Mouse (Mus musculus) neural tube, embryonic 14.5 days (tissue): ENCODE measurements at regions not wholly inside any gene's neighbourhood (a gene's known extent, or its start where the extent isn't known, plus 50 kb on each side); places are given as distances from the start of the nearest gene placed in this dataset.

ENCODE experiments used
- ATAC-seq: fragments of 200-750 bp; cut with Nextera tagmentation; 2 replicates; pipeline ENCODE4 v1.8.0; 2017; ENCODE audit warnings: low read depth, mild to moderate bottlenecking, moderate TSS enrichment, moderate library complexity
- H3K27ac ChIP-seq: fragments of 300-500 bp; sonication (generic); 2 replicates; pipeline ENCODE4 v1.5.1; 2014; ENCODE audit warnings: low read depth, mild to moderate bottlenecking, control low read depth, low read length, moderate library complexity, mixed read lengths
- H3K27me3 ChIP-seq: fragments of 300-500 bp; sonication (generic); 2 replicates; pipeline ENCODE4 v1.6.1; 2014; ENCODE audit warnings: low read length; ENCODE audit not compliant: control insufficient read depth, insufficient read depth
- H3K36me3 ChIP-seq: fragments of 300-500 bp; sonication (generic); 2 replicates; pipeline ENCODE4 v1.6.1; 2014; ENCODE audit warnings: low read length, mixed read lengths; ENCODE audit not compliant: control insufficient read depth, insufficient read depth
- H3K4me1 ChIP-seq: fragments of 300-500 bp; sonication (generic); 2 replicates; pipeline ENCODE4 v1.6.1; 2014; ENCODE audit warnings: low read length; ENCODE audit not compliant: control insufficient read depth, insufficient read depth
- H3K4me2 ChIP-seq: fragments of 300-500 bp; sonication (generic); 2 replicates; pipeline ENCODE4 v1.6.1; 2014; ENCODE audit warnings: mild to moderate bottlenecking, low read depth, low read length, control low read depth
- H3K4me3 ChIP-seq: fragments of 300-500 bp; sonication (generic); 2 replicates; pipeline ENCODE4 v1.5.1; 2014; ENCODE audit warnings: low read depth, low read length, control low read depth, mixed read lengths
- H3K9ac ChIP-seq: fragments of 300-500 bp; sonication (generic); replicated peaks from 2 replicates; pipeline ENCODE4 v1.6.1; 2014; ENCODE audit warnings: low read depth, mild to moderate bottlenecking, control low read depth, low read length, mixed read lengths
- H3K9me3 ChIP-seq: fragments of 300-500 bp; sonication (generic); 2 replicates; pipeline ENCODE4 v1.6.1; 2016; ENCODE audit warnings: low read length; ENCODE audit not compliant: control insufficient read depth
- WGBS: fragments of 180-500 bp; shearing (Covaris S2); extraction: QIAGEN DNeasy Blood & Tissue Kit; methylation state at CpG from one replicate; pipeline ENCODE4 v1.1.7; 2014; 5-methylcytosine and 5-hydroxymethylcytosine counted together

- no peaks in the 10 kb centered on the region for H3K4me1 ChIP-seq
- no peaks in the 10 kb centered on the region for H3K36me3 ChIP-seq
- no peaks in the 10 kb centered on the region for H3K9me3 ChIP-seq
- H3K9ac ChIP-seq = no peak overlapping the region
- H3K27me3 ChIP-seq = no peaks in the 10 kb centered on the region
- no peak for ATAC-seq
- H3K27ac ChIP-seq = no peak overlapping the region
- H3K4me3 ChIP-seq = no peak overlapping the region
- H3K4me2 ChIP-seq = no peak overlapping the region
- 84% methylated on average over 4 of the region's 4 CpGs for WGBS
Observed at GRCm38 (mm10) chr2:171245391-171245790, 513.8 kb downstream of the Dok5 start.

- no peaks in the 10 kb centered on the region for H3K27me3 ChIP-seq
- no peaks in the 10 kb centered on the region for H3K4me1 ChIP-seq
- ATAC-seq = no peak
- H3K4me2 ChIP-seq = no peak overlapping the region
- H3K9me3 ChIP-seq = no peaks in the 10 kb centered on the region
- 73% methylated on average over 5 of the region's 5 CpGs for WGBS
- no peak overlapping the region for H3K27ac ChIP-seq
- H3K36me3 ChIP-seq = no peaks in the 10 kb centered on the region
- no peak overlapping the region for H3K9ac ChIP-seq
- no peak overlapping the region for H3K4me3 ChIP-seq
Observed at GRCm38 (mm10) chr2:171242356-171242755, 510.7 kb downstream of the Dok5 start.

- no peak for ATAC-seq
- 46% methylated on average over 8 of the region's 8 CpGs for WGBS
Observed at GRCm38 (mm10) chr2:171237276-171237960, 505.8 kb downstream of the Dok5 start.

GRCm38 (mm10) chr2:171232812-171233211 lies 501.2 kb downstream of the Dok5 start:
- H3K27ac ChIP-seq = no peak overlapping the region
- no peaks in the 10 kb centered on the region for H3K4me1 ChIP-seq
- H3K9me3 ChIP-seq = no peaks in the 10 kb centered on the region
- no peak overlapping the region for H3K9ac ChIP-seq
- no peak overlapping the region for H3K4me3 ChIP-seq
- no peaks in the 10 kb centered on the region for H3K36me3 ChIP-seq
- no peak overlapping the region for H3K4me2 ChIP-seq
- ATAC-seq = no peak
- no peaks in the 10 kb centered on the region for H3K27me3 ChIP-seq

More at GRCm38 (mm10) chr2:171237276-171237960, 505.8 kb downstream of the Dok5 start:
- Histone ChIP-seq H3K36me3 (no peaks in the 10 kb centered on the region), H3K9me3 (no peaks in the 10 kb centered on the region), H3K27ac (no peak overlapping the region), H3K9ac (no peak overlapping the region), H3K4me1 (no peaks in the 10 kb centered on the region), H3K4me2 (no peak overlapping the region), H3K27me3 (no peaks in the 10 kb centered on the region), H3K4me3 (no peak overlapping the region)

- Histone ChIP-seq H3K4me2 (no peak overlapping the region), H3K4me1 (no peaks in the 10 kb centered on the region), H3K27me3 (no peaks in the 10 kb centered on the region), H3K36me3 (no peaks in the 10 kb centered on the region), H3K4me3 (no peak overlapping the region), H3K27ac (no peak overlapping the region), H3K9me3 (no peaks in the 10 kb centered on the region), H3K9ac (no peak overlapping the region)
- 81% methylated on average over 7 of the region's 7 CpGs for WGBS
- ATAC-seq = no peak
Observed at GRCm38 (mm10) chr2:171231288-171232050, 499.9 kb downstream of the Dok5 start.

GRCm38 (mm10) chr2:171230536-171230935 lies 498.9 kb downstream of the Dok5 start:
- Histone ChIP-seq H3K4me1 (no peaks in the 10 kb centered on the region), H3K27ac (no peak overlapping the region), H3K27me3 (no peaks in the 10 kb centered on the region), H3K4me3 (no peak overlapping the region), H3K4me2 (no peak overlapping the region), H3K36me3 (no peaks in the 10 kb centered on the region), H3K9ac (no peak overlapping the region), H3K9me3 (no peaks in the 10 kb centered on the region)
- no peak for ATAC-seq
- WGBS = 75% methylated on average over 12 of the region's 12 CpGs

GRCm38 (mm10) chr2:171228229-171228628 lies 496.6 kb downstream of the Dok5 start:
- 55% methylated on average over 3 of the region's 3 CpGs for WGBS

GRCm38 (mm10) chr2:171213792-171214191 lies 482.2 kb downstream of the Dok5 start:
- WGBS = 58% methylated on average over 6 of the region's 6 CpGs
- ATAC-seq = no peak
- no peaks in the 10 kb centered on the region for H3K27me3 ChIP-seq

More at GRCm38 (mm10) chr2:171228229-171228628, 496.6 kb downstream of the Dok5 start:
- Histone ChIP-seq H3K4me1 (no peaks in the 10 kb centered on the region), H3K4me3 (no peak overlapping the region), H3K9ac (no peak overlapping the region), H3K4me2 (no peak overlapping the region), H3K27ac (no peak overlapping the region), H3K36me3 (no peaks in the 10 kb centered on the region), H3K9me3 (no peaks in the 10 kb centered on the region), H3K27me3 (no peaks in the 10 kb centered on the region)
- ATAC-seq = no peak

GRCm38 (mm10) chr2:171196472-171196871 lies 464.9 kb downstream of the Dok5 start:
- H3K9me3 ChIP-seq = no peaks in the 10 kb centered on the region
- H3K27me3 ChIP-seq = no peaks in the 10 kb centered on the region
- no peak overlapping the region for H3K4me3 ChIP-seq
- no peak for ATAC-seq
- 87% methylated on average over 7 of the region's 7 CpGs for WGBS
- H3K4me2 ChIP-seq = no peak overlapping the region
- H3K4me1 ChIP-seq = no peaks in the 10 kb centered on the region
- H3K36me3 ChIP-seq = no peaks in the 10 kb centered on the region
- H3K9ac ChIP-seq = no peak overlapping the region
- no peak overlapping the region for H3K27ac ChIP-seq

More at GRCm38 (mm10) chr2:171213792-171214191, 482.2 kb downstream of the Dok5 start:
- Histone ChIP-seq H3K27ac (no peak overlapping the region), H3K4me1 (no peaks in the 10 kb centered on the region), H3K4me3 (no peak overlapping the region), H3K9ac (no peak overlapping the region), H3K4me2 (no peak overlapping the region), H3K9me3 (no peaks in the 10 kb centered on the region), H3K36me3 (no peaks in the 10 kb centered on the region)
